Mouse (Mus musculus) spleen, adult 10 weeks (tissue): ENCODE measurements around the gene Cbfb. TPM values are rescaled to one million over a fixed set of nuclear protein-coding genes. Genes with fewer than 3 reads are reported as not detected.

Source experiments
- polyA plus RNA-seq: library from polyadenylated mRNA; stranded (reverse); fragments of 350-450 nt; fragmentation: Illumina TruSeq; extraction: RNeasy Lipid Tissue Mini Kit (QIAGEN cat#74804); gene quantifications from one replicate; pipeline ENCODE4 v1.2.3, GENCODE M21; 2015; ENCODE audit warnings: low replicate concordance; ENCODE audit not compliant: insufficient read depth

The Cbfb gene
- polyA plus RNA-seq, result 149 TPM

DNA sequence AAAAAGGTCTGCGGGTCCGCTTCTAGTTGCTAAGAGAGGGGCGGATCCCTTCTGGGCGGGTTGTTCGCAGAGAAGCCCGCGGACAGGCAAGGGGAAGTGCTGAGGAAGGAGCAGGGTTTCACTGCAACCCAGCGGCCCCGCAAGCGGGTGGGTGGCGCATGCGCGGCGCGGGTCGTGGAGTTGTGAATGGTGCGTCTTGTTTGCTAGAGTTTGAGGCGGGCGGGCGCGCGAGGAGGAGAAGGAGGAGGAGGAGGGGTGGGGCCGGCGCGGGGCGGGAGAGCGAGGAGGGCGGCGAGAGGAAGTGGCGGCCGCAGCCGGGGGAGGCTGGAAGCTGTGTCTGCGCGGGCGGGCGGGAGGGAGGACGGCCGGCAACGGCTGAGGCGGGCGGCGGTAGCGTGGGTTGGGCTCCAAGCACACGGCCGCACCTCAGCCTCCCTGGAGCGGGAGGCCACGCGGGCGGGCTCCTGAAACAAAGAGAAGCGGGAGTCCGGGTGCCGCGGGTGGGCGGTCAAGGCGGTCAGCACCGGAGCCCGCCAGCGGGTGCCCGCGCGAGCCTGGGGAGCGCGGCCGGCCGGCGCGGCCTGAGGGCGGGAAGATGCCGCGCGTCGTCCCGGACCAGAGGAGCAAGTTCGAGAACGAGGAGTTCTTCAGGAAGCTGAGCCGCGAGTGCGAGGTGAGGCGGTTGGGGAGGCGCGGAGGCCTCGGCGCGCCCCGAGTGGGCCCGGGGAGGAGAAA, at the start of gene Cbfb:
Gene Cbfb, plus strand, starts transcription at position 294 of the 735 bp plus-strand sequence.

DNA sequence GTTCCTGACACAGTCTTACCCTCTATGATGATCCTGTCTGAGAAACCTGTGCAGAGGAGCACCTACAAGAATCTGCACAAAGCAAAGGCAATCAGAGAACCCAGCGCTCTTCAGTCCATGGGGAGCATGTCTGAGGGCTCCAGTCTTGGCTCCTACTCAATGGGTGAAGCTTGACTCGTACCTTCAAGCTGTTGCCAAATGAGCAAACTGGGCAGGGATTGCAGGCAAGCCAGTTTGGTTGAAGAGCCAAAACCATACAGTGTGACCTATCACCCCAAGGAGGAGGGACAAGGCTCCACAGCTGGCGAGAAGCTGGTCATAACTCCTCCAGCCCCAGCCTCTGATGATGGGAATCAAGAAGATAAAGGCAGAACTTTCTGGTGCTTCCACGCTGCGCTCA, 39.0 kb upstream of the Cbfb start, which contains the start of gene Ces4a:
Gene Ces4a, plus strand, starts transcription at position 292 of the 400 bp plus-strand sequence.

DNA sequence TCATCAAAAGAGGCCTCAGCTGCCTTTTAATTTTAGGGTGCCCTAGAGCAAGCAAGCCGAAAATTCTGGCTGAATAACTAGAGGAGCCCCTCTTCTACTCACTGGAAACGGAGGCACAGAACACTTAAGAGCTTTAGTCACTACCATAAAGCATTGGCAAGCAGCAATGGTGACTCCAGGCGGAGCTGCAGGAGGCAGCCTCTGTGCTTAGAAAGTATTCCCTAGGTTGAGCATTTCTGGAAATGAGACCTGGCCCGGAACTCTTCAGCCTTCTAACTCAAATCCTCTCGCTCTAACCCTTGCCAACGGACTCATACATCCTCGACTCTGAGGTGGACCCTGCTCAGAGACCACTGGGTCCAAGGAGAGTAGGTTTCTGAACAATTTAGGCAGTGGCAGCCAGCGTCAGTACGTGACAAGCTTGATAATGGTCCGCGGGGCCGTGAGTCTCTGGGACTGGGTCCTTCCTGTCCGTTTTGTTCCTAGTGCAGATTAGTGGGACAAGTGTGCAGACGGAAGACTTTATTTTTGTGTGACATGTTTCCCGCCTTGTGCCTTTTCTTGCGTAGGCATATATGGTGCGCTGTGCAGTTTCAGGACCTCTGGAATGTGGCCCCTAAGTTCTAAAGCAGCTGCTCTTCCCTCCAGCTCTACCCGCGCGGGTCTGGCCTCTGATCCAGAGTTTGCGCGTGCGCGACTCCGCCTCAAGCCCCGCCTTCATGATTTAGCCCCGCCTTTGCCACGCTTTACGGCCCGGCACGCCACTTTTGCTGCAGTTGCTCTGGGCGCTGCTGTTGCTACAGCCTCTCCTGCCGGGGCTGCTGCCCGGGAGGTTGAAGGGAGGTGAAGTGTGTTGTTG, 54.2 kb downstream of the Cbfb start, which contains the start of gene D230025D16Rik:
Gene D230025D16Rik, plus strand, starts transcription at position 733 of the 859 bp plus-strand sequence.

DNA sequence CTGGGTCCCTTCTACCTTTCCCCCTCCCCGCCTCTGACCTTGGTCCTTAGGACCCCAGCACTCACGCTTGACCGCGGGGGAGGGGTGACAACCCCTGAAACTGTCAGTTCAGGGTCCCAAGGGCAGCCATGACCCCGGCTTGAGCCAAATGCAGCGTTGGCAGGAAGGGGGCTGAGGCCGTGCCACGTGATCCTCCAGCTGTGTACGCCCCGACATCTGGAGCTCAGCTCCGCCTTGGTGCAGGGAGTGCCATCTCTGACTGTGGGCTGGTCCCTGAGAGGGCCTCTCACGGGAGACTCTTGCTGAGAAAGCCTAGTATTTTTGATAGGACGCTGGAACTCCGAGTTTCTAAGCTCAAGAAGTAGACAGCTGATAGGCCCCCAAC, 84.5 kb downstream of the Cbfb start, which contains the start of gene B3gnt9:
Gene B3gnt9, minus strand, starts transcription at position 188 of the 385 bp plus-strand sequence.

DNA sequence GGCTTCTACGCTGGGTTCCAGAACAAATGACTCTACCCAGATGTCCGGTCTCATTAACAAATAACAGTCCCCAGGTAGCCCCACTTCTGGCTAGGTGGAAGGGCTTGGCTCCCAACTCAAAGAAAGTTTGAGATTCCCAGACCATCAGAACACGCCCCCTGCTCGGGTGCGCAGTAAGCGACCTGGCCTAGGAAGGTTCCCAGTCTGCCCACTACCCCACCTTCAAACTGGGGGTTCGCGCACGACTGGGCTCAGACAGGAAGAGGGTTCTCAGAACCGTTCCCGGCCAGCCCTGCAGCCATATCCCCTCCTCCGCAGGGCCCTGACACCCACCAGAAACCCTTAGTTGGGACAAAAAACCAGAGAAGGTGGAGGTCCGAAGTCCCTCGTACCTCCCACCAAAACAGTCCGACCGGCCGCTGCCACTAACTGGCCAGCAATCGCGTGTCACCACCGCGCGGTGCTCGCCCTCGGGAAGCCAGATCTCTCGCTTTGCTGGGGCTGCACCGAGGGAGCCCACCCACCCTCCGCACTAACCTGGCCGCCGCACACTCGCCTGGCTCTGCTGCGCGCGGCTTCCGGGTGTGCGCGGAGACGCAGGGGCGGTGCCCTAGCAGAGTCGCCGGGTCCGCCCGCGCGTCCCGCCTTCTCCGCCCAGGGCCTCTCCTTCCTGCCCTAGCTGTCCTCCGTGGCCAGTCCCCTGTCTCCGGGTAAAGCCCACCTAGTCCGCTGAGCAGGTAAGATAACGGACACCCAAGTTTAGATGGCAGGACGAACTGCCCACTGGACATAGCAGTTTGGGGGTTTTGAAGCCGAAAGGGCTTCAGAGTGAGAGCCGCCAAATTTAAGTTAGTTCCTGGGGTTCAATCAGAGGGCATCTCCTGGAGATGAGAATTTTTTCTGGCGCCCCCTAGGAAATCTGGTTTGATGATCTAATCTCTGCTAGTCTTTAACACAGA, 93.8 kb downstream of the Cbfb start, which contains the start of the genes Tradd and Fbxl8:
Gene Tradd, minus strand, starts transcription at position 586 of the 959 bp plus-strand sequence.
Gene Fbxl8, plus strand, starts transcription at position 625 of the 959 bp plus-strand sequence.

Other genes starting within 250 kb of the Cbfb start
- gene Ces2e, start 244.4 kb upstream of the Cbfb start, polyA plus RNA-seq, result 0.21 TPM
- gene Ces2f, start 223.3 kb upstream of the Cbfb start, polyA plus RNA-seq, result not detected
- 8.7 TPM for gene Ces2g, start 209.0 kb upstream of the Cbfb start, polyA plus RNA-seq
- not detected for gene Ces2h, start 169.8 kb upstream of the Cbfb start, polyA plus RNA-seq
- not detected for gene Ces3a, start 122.1 kb upstream of the Cbfb start, polyA plus RNA-seq
- gene Ces3b, start 86.9 kb upstream of the Cbfb start, polyA plus RNA-seq, result not detected
- not detected for gene Ces4a, start 38.9 kb upstream of the Cbfb start, polyA plus RNA-seq
- gene D230025D16Rik, start 54.5 kb downstream of the Cbfb start, polyA plus RNA-seq, result 22.6 TPM
- gene B3gnt9, start 84.5 kb downstream of the Cbfb start, polyA plus RNA-seq, result 4.9 TPM
- gene Tradd, start 93.9 kb downstream of the Cbfb start, polyA plus RNA-seq, result 12.7 TPM
- 3.3 TPM for gene Fbxl8, start 94.0 kb downstream of the Cbfb start, polyA plus RNA-seq
- 0.29 TPM for gene Hsf4, start 99.1 kb downstream of the Cbfb start, polyA plus RNA-seq
- gene Nol3, start 105.5 kb downstream of the Cbfb start, polyA plus RNA-seq, result 0.59 TPM
- gene 4931428F04Rik, start 119.2 kb downstream of the Cbfb start, polyA plus RNA-seq, result 4.4 TPM
- 7.8 TPM for gene Exoc3l, start 125.4 kb downstream of the Cbfb start, polyA plus RNA-seq
- 61.9 TPM for gene E2f4, start 127.0 kb downstream of the Cbfb start, polyA plus RNA-seq
- gene Elmo3, start 134.9 kb downstream of the Cbfb start, polyA plus RNA-seq, result 2.7 TPM
- gene Lrrc29, start 155.6 kb downstream of the Cbfb start, polyA plus RNA-seq, result 0.98 TPM
- 42.6 TPM for gene Tmem208, start 155.7 kb downstream of the Cbfb start, polyA plus RNA-seq
- 19.5 TPM for gene Fhod1, start 177.3 kb downstream of the Cbfb start, polyA plus RNA-seq
- 1.6 TPM for gene Slc9a5, start 178.2 kb downstream of the Cbfb start, polyA plus RNA-seq
- gene Plekhg4, start 202.6 kb downstream of the Cbfb start, polyA plus RNA-seq, result 0.21 TPM
- 0.73 TPM for gene Kctd19, start 242.8 kb downstream of the Cbfb start, polyA plus RNA-seq
- not detected for gene Lrrc36, start 242.9 kb downstream of the Cbfb start, polyA plus RNA-seq